Mouse (Mus musculus) kidney, embryonic 16.5 days (tissue): ENCODE results near the gene Rarg. TPM values are rescaled to one million over a fixed set of nuclear protein-coding genes. Genes with fewer than 3 reads are reported as not detected.

ENCODE experiments used
- ATAC-seq: fragments of 200-750 bp; cut with Nextera tagmentation; 2 replicates; pipeline ENCODE4 v1.8.0; 2017; ENCODE audit warnings: moderate TSS enrichment; ENCODE audit not compliant: low FRiP score, low TSS enrichment
- H3K27ac ChIP-seq: fragments of 300-500 bp; sonication (generic); 2 replicates; pipeline ENCODE4 v1.5.1; 2014; ENCODE audit warnings: low read length
- H3K27me3 ChIP-seq: fragments of 300-500 bp; sonication (generic); 2 replicates; pipeline ENCODE4 v1.6.1; 2014; ENCODE audit warnings: low read length, control low read depth, mixed read lengths; ENCODE audit not compliant: insufficient read depth
- H3K36me3 ChIP-seq: fragments of 300-500 bp; sonication (generic); 2 replicates; pipeline ENCODE4 v1.6.1; 2014; ENCODE audit warnings: low read length, control low read depth, mixed read lengths; ENCODE audit not compliant: insufficient read depth
- H3K4me1 ChIP-seq: fragments of 300-500 bp; sonication (generic); 2 replicates; pipeline ENCODE4 v1.6.1; 2014; ENCODE audit warnings: low read length, control low read depth, mixed read lengths; ENCODE audit not compliant: insufficient read depth
- H3K4me2 ChIP-seq: fragments of 300-500 bp; sonication (generic); replicated peaks from 2 replicates; pipeline ENCODE4 v1.6.1; 2014; ENCODE audit warnings: low read depth, low read length
- H3K4me3 ChIP-seq: fragments of 300-500 bp; sonication (generic); 2 replicates; pipeline ENCODE4 v1.5.1; 2014; ENCODE audit warnings: mild to moderate bottlenecking, low read length
- H3K9ac ChIP-seq: fragments of 300-500 bp; sonication (generic); replicated peaks from 2 replicates; pipeline ENCODE4 v1.6.1; 2014; ENCODE audit warnings: low read length
- H3K9me3 ChIP-seq: fragments of 300-500 bp; sonication (generic); 2 replicates; pipeline ENCODE4 v1.6.1; 2016; ENCODE audit warnings: low read length, control low read depth
- WGBS: fragments of 180-500 bp; shearing (Covaris S2); extraction: QIAGEN DNeasy Blood & Tissue Kit; methylation state at CpG from one replicate; pipeline ENCODE4 v1.1.7; 2014; 5-methylcytosine and 5-hydroxymethylcytosine counted together
- polyA plus RNA-seq: library from polyadenylated mRNA; unstranded; fragments of >200 nt; fragmentation: Nextera tagmentation; extraction: Ambion mirVana; gene quantifications from 2 replicates; pipeline ENCODE4 v1.2.1, GENCODE M21; 2015

Rarg gene
- polyA plus RNA-seq, 1 experiment from 2014 or later, result 31.9 TPM

DNA sequence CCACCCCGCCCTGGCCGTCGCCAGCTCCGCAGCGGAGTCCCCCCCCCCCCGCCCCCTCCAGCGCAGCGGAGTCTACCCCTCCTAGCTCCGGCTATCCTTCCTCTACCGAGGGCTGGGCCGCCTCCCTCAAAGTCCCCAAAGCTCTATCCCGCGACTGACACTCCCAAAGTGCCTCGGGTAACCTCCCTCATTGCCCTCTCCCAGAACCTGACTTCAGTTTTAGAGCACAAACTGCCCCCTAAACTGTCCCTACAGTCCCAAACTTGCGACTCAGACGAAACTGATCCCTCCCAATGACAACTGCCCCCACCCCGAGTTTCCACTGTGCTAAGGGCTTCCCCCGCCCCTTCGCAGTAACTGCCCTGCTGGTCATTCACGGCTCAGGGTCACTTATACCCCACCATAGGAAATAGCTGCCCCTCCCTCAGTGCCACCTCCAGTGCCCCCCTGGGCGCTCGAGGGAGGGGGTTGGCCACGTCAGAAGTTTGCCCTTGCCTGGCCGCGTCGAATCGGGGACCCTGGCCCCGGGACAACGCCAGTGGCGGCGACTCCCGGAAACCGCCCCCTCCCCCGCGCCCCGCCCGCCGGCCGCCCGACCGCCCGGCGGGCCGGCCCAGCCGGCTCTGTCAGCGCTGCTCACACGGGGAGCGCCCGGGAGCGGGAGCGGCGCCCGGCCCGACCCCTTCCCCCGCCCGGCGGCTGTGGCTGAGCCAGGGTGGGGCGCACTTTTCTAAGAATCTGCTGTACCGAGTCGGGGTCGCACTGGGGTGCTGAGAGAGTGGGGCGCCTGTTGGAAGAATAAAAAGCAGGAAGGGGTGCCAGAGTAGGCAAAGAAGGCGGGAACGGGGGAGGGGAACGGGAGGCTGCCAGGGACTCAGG is 9.8 kb downstream of the Rarg start:
- peak overlapping the region; percentile 99 for H3K27ac ChIP-seq
- H3K9ac ChIP-seq, result peak overlapping the region; percentile 84
- H3K4me1 ChIP-seq, result peaks cover 54% of the 10 kb centered on the region
- H3K4me2 ChIP-seq, result peak overlapping the region; percentile 98
- H3K36me3 ChIP-seq, result peaks cover 4% of the 10 kb centered on the region; the same call in 1 of the 2 replicates
- no peaks in the 10 kb centered on the region for H3K27me3 ChIP-seq
- ATAC-seq, result peak; percentile 70
- WGBS, result under 1% methylated on average over 51 of the region's 65 CpGs
- peak overlapping the region; percentile 71 for H3K4me3 ChIP-seq
- no peaks in the 10 kb centered on the region for H3K9me3 ChIP-seq

DNA sequence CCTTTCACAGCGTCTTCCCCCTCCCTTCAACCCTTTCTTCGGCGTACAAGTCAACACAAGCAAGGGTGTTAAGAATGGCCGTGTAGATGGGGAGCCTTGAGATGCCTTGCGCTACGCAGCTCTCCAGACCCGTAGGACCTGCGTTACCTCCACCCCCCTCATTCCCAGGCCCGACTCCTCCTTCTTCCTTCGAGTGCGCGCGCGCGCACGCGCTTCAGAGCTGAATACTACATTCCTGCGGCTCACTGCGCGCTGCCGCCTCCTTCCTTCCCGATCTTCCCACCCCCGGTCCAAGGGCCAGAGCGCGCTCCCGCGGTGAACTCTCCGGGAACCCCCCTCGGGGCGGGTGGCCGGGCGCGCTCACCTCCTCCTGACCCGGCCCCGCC is 10.5 kb downstream of the Rarg start:
- peak overlapping the region; percentile 99 for H3K27ac ChIP-seq
- WGBS, result under 1% methylated on average over 31 of the region's 35 CpGs
- H3K9ac ChIP-seq, result peak overlapping the region; percentile 84
- no peaks in the 10 kb centered on the region for H3K27me3 ChIP-seq
- peaks cover 60% of the 10 kb centered on the region for H3K4me1 ChIP-seq
- peak overlapping the region; percentile 71 for H3K4me3 ChIP-seq
- H3K9me3 ChIP-seq, result no peaks in the 10 kb centered on the region
- peak; percentile 77 for ATAC-seq
- H3K36me3 ChIP-seq, result no peaks in the 10 kb centered on the region
- H3K4me2 ChIP-seq, result peak overlapping the region; percentile 98

DNA sequence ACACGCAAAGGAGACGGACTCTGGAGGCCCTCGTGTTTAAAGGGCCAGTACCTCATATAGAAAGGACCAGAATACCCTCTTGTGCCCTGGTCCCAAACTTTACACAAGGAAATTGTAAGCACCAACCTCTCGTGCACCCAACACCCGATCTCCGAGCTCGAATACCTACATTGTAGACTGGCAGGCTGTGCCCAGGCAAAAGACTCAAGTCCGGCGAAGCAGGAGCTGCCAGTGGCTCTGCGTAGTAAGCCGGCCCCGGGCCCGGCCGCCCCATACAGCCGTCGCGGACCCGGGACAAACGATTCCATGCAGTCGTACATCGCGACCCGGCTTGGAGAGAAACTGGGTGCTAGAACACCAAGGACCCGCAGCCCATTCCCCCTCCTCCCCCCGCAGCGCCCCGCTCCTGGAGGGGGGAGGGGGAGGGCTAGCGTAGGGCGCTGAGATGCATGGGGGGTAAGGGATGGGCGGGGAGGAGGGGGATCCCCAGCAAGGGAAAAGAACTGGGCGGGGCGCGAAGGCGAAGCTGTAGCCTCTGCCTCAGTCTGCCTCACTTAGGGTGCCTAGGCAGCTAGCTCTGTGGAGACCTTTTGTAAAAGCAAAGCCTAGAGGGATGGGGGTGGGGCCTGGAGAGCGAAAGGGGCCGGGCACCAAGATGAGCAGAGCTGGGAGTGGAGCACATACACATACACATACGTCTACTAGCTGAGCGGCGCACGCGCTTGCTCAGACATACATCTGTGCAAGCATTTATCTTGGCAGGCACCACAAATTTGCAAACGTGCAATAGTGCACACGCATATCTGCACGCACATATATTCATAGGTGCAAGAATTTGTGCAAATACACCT is 11.2 kb downstream of the Rarg start:
- under 1% methylated on average over 38 of the region's 44 CpGs for WGBS
- Histone ChIP-seq H3K4me1 (peaks cover 60% of the 10 kb centered on the region), H3K9ac (peak overlapping the region; percentile 84)

GRCm38 (mm10) chr15:102245461-102245881 is 11.8 kb downstream of the Rarg start:
- H3K36me3 ChIP-seq, result no peaks in the 10 kb centered on the region
- H3K27me3 ChIP-seq, result no peaks in the 10 kb centered on the region
- 2% methylated on average over 14 of the region's 14 CpGs for WGBS
- H3K4me3 ChIP-seq, result peak overlapping the region; percentile 71
- no peak for ATAC-seq
- H3K4me1 ChIP-seq, result peaks cover 60% of the 10 kb centered on the region
- H3K4me2 ChIP-seq, result peak overlapping the region; percentile 98
- peak overlapping the region; percentile 84 for H3K9ac ChIP-seq
- H3K27ac ChIP-seq, result peak overlapping the region; percentile 99
- H3K9me3 ChIP-seq, result no peaks in the 10 kb centered on the region

More for the DNA sequence above, 11.2 kb downstream of the Rarg start:
- Histone ChIP-seq H3K4me3 (peak overlapping the region; percentile 71), H3K27ac (peak overlapping the region; percentile 99), H3K36me3 (no peaks in the 10 kb centered on the region), H3K9me3 (no peaks in the 10 kb centered on the region), H3K27me3 (no peaks in the 10 kb centered on the region), H3K4me2 (peak overlapping the region; percentile 98)
- peak; percentile 77 for ATAC-seq

DNA sequence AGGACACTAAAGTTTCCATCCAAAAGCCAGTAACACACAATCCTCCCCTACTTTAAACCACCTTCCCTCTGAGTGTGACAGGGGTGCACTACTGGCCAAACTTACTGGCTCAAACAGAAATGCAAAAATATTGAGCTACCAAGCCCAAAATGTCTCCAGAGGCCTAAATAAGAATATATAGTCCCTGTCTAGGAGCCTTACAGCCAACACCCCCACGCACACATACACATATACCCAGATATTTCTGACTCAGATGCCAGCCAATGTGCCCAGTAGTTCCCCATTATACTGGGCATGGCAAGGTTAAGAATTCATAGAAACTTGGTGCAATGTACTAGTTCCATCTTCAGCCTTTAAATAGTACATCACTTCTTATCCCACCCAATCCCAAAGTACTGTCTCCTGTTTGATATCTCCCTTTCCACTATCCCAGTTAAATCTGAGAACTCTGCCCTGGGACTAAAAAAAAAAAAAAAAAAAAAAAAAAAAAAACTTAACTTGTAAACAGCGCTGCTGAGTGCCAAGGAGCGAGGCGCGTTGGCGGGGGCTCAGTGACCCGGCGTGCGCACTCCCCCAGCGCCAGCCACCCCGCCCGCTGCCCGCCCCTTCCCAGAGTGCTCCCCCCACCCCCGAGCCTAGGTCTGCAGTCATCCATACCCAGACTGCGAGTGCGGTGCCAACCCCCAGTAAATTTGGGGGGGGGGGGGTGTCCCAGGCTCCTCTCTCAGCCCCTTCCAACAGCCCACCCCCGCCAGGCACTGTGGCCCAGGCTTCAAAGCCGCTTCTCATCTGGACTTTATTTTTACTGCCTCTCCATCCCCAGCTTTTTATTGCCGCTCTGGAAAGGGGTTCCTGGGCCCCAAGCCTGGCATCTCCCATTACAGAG is 12.8 kb downstream of the Rarg start:
- Histone ChIP-seq H3K4me2 (peak overlapping the region; percentile 98), H3K4me1 (peaks cover 60% of the 10 kb centered on the region), H3K36me3 (no peaks in the 10 kb centered on the region), H3K27me3 (no peaks in the 10 kb centered on the region), H3K4me3 (peak overlapping the region; percentile 71), H3K9ac (peak overlapping the region; percentile 84), H3K9me3 (no peaks in the 10 kb centered on the region), H3K27ac (peak overlapping the region; percentile 75)
- 5% methylated on average over 19 of the region's 19 CpGs for WGBS
- ATAC-seq, result no peak

DNA sequence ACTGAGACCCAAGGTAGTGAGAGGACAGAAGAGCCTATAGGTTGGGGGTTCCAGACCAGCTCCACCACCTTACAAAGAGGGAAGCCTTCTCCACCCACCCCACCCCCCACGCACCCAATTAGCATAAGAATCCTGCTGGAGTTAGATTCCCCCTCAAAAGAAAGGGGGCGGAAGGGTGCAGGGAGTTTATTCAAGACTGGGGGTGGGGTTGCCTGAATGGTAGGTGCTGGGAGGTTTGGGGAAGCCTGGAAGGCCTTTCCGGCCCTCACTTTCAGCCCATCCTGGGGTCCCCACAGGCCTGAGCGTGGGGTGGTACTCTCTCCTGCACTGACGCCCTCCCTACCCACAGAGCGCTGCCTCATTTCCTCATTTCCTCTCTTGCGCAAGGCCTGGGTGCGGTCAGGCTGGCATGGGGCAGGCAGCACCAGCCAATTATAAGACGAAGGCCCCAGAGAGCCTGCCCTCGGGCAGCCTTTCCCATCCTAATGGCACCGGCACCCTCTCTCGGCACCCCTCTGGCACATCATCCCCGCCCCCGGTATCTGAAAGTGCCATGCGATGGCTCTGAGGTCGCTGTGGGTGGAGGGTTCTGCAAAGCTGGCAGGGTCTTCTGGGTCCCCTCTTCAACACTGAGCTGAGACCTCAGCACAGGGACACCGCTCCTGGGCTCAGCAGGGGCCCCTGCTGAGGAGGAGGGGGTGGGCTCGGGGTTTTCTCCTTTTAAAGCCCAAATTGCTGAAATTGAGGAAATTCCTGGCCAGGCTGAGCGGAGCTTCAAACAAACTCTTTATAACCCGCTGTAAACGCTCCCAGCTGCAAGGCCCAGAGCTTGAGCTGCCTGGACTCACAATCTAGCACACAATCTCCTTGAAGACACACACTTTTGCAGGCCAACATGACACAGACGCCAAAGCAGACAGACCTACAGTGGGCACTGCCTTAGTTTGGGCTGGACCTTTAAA is 13.8 kb downstream of the Rarg start:
- peak overlapping the region; percentile 71 for H3K4me3 ChIP-seq
- 27% methylated on average over 22 of the region's 22 CpGs for WGBS
- H3K9me3 ChIP-seq, result no peaks in the 10 kb centered on the region
- H3K36me3 ChIP-seq, result peaks cover 6% of the 10 kb centered on the region; the same call in 1 of the 2 replicates
- ATAC-seq, result no peak
- peak overlapping the region; percentile 62 for H3K9ac ChIP-seq
- H3K4me2 ChIP-seq, result peak overlapping the region; percentile 98
- no peaks in the 10 kb centered on the region for H3K27me3 ChIP-seq
- peak overlapping the region; percentile 75 for H3K27ac ChIP-seq
- H3K4me1 ChIP-seq, result peaks cover 49% of the 10 kb centered on the region

DNA sequence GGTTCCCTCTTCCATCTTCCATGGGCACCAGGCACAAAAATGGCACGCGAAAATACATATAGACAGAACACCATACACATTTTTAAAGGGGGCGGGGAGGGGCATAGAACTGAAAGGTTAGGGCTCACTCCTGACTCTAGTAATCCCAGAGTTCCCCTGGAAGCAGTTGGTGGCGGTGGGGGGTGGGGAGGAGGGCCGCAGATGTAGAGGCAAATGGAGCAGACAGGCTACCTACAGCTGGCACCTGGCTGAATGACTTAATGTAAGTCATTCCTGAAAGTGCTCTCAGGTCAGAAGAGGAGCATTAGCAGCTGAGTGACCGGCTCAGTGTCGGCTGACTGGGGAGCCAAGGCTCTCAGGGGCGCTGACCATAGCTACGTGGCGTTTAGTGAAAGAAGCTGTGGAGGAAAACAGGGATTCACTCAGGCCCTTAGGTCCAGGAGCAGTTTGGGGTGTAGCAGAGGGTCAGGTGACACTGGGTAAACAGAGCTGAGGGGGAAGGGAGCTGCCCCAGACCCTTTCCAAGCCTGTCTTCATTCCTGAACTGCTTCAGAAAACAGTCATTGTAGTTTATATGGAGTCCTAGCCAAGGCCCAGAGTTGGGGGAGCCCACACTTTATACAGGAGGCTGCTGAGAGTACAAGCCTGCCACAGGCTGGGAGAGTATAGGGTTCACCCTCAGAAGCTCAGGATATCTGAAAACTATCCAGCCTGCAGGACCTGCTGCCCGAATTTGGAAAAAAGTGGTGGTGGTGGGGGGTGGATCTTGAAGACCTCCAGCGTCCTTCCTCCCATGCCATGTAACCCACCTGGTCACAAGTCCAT is 14.7 kb downstream of the Rarg start:
- WGBS, result 39% methylated on average over 12 of the region's 12 CpGs
- H3K9ac ChIP-seq, result peak overlapping the region; percentile 62
- no peaks in the 10 kb centered on the region for H3K27me3 ChIP-seq
- H3K4me1 ChIP-seq, result peaks cover 43% of the 10 kb centered on the region
- peak overlapping the region; percentile 71; the same call in 1 of the 2 replicates for H3K4me3 ChIP-seq
- peak overlapping the region; percentile 98 for H3K4me2 ChIP-seq
- H3K36me3 ChIP-seq, result peaks cover 12% of the 10 kb centered on the region
- H3K9me3 ChIP-seq, result no peaks in the 10 kb centered on the region
- H3K27ac ChIP-seq, result peak overlapping the region; percentile 1; the same call in 1 of the 2 replicates
- no peak for ATAC-seq

DNA sequence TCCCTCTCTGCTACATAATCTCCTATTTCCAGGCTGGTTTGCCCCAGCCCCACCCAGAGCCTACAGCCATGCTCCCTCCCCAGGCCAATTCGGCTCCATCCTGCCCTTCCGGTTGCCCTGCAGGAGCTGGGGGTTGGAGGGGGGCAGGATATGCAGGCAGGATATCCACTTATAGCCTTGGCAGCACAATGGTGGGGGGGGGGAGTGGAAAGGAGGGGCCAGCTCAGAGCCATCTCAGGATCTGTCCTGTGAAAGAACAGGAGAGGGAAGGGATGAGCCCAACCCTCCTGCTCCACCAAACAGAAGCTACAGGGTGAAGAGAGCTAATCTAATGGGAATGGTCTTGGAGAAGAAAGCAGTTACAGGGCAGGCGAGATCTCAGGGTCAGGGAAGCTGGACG is 16.7 kb downstream of the Rarg start:
- peak overlapping the region; percentile 11; the same call in 1 of the 2 replicates for H3K27ac ChIP-seq

More for the DNA sequence above, 16.7 kb downstream of the Rarg start:
- Histone ChIP-seq H3K27me3 (no peaks in the 10 kb centered on the region), H3K4me2 (no peak overlapping the region), H3K36me3 (peaks cover 12% of the 10 kb centered on the region), H3K4me1 (peaks cover 48% of the 10 kb centered on the region), H3K9me3 (no peaks in the 10 kb centered on the region), H3K9ac (no peak overlapping the region), H3K4me3 (no peak overlapping the region)
- WGBS, result 67% methylated on average over 4 of the region's 4 CpGs
- peak; percentile 29; the same call in 1 of the 2 replicates for ATAC-seq
